Mouse (Mus musculus): ENCODE data around the gene Cd2.

The Cd2 gene

GRCm38 (mm10) chr3:101287911-101288311 is at the start of gene Cd2:
Cd2 (minus strand) TSS chr3:101287939.
- no peak for DNase-seq (ENCODE audit: extremely low read depth, low read depth)

GRCm38 (mm10) chr3:101328617-101329016 is 40.9 kb upstream of the Cd2 start:
- DNase-seq (ENCODE audit: extremely low read depth, low read depth), result no peak

DNA sequence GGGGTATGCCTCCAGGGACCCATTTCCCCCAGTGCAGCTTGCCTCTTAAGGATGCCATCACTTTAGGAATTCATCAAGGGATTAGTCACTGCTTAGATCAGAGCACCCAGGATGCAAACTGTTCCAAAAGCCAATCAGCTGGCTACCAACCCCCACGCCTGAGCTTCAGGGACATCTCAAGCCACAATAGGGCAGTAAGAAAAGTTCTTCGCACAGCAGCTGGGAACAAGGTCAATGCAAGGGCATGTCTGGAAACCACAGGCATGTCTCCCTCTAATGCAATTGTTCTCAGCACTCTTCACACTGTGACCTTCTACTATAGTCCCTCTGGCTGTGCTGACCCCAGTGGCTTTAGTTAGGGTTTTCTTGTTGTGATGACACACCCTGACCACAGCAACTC is 39.5 kb upstream of the Cd2 start:
- DNase-seq (ENCODE audit: extremely low read depth, low read depth), result no peak

- no peak for DNase-seq (ENCODE audit: extremely low read depth, low read depth)
These were observed 34.7 kb upstream of the Cd2 start for GRCm38 (mm10) chr3:101322437-101322836.

DNA sequence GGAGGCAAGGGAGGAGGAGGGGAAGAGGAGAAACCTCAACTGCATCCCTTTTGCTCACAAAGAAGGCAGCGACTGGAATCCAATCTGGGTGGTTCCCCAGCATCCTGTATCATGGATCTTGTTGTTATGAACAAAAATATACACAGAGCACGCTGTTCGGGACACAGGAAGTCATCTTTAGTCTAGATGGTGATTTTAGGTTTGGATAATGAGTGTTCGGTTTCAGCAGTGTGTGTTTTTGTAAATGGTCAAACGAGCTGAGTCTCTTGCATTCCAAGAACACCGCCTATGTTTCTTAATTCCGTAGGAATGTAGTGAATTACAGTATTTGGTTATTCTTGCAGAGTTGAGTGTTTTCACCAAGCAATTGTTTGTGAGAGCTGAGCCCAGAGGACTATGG is 33.1 kb upstream of the Cd2 start:
- DNase-seq (ENCODE audit: extremely low read depth, low read depth), result no peak

- no peak for DNase-seq (ENCODE audit: extremely low read depth, low read depth)
These were observed 30.9 kb upstream of the Cd2 start for GRCm38 (mm10) chr3:101318516-101319170.

- no peak for DNase-seq (ENCODE audit: extremely low read depth, low read depth)
These were observed 30.4 kb upstream of the Cd2 start for GRCm38 (mm10) chr3:101318115-101318514.

- DNase-seq (ENCODE audit: extremely low read depth, low read depth), result no peak
These were observed 27.2 kb upstream of the Cd2 start for GRCm38 (mm10) chr3:101314954-101315353.

GRCm38 (mm10) chr3:101313266-101314051 is 25.7 kb upstream of the Cd2 start:
- no peak for DNase-seq (ENCODE audit: extremely low read depth, low read depth)

- no peak for DNase-seq (ENCODE audit: extremely low read depth, low read depth)
These were observed 23.2 kb upstream of the Cd2 start for GRCm38 (mm10) chr3:101310977-101311376.

- DNase-seq (ENCODE audit: extremely low read depth, low read depth), result no peak
These were observed 21.9 kb upstream of the Cd2 start for GRCm38 (mm10) chr3:101309626-101310025.

- DNase-seq (ENCODE audit: extremely low read depth, low read depth), result no peak
These were observed 18.4 kb upstream of the Cd2 start for GRCm38 (mm10) chr3:101306090-101306489.

- DNase-seq (ENCODE audit: extremely low read depth, low read depth), result no peak
These were observed 17.3 kb upstream of the Cd2 start for GRCm38 (mm10) chr3:101305046-101305445.

DNA sequence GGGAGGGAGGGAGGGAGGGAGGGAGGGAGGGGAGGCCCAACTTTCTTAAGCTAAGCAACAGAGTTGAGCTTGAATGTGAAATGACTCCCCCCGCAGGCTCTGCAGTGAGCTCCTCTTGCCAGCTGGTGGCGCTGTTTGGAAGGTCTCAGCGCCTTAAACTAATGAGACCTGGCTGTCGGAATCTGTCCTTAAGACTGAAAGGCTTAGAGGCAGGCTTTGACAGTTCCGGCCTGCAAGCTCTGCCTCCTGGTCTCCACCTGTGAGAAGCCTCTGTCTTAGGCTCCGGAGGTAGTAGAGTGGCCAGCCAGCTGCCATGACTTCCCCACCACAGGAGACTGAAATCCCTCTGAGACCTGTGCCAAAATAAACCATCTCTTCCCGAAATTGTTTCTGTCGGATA is 16.4 kb upstream of the Cd2 start:
- no peak for DNase-seq (ENCODE audit: extremely low read depth, low read depth)

GRCm38 (mm10) chr3:101300271-101301071 is 12.7 kb upstream of the Cd2 start:
- DNase-seq (ENCODE audit: extremely low read depth, low read depth), result no peak

DNA sequence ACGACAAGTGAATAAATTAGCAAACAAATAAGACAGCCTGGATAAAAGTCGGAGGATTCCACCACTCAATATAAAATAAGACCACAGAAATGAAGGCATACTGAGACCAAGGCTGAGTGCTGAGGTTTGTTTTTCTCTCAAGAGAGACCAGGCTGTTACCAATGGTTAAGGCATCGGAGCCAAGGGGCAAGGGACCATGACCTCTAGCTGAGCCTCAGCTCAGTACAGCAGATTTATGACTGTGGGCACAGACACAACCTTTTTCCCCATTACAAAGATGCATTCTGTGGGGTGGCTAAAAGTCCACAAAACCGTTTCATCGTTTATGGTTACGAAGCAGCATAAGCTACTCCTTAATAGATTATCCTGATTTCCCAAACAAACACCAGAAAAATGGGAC is 11.9 kb upstream of the Cd2 start:
- DNase-seq (ENCODE audit: extremely low read depth, low read depth), result no peak

- DNase-seq (ENCODE audit: extremely low read depth, low read depth), result no peak
These were observed 9.5 kb upstream of the Cd2 start for GRCm38 (mm10) chr3:101297221-101297620.

DNA sequence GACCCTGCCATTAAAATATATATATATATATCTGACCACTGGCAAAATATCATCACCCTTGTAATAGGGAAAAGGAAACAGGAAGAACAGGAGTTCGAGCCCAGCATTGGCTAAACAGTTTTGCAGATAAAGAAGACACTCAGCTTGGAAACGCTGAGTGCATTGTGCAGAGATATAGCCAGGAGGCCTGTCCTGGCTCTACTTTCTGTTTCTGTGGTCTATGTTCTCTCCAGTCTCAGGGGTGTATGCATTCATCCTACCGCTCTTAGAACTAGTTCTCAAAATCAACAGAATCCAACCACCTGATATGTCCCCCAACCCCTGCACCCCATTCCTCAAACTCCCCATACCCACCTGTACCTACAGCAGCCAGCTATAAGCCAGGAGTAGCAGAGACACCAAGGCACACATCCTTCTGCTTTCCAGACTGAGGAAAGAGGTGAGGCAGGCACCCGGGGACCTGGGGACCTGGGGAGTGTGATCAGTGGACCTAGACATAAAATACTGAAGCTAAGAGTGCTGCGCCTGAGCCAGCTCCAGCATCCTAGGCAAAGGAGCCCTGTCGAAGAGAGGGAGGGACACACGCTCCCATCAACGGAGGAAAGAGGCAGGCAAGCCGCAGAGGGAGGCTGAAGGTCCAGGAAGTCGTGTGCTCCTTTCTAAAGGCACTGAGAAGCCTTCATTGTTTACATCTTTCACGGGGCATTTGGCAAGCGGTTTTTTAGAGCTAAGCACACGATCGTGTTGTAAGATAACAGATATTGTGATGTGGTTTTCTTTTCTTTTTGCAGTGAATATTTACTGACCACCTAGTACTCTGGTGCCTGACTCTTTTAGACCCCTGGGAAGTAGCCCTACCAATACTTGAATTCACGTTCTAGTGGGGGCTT is 8.4 kb upstream of the Cd2 start:
- DNase-seq (ENCODE audit: extremely low read depth, low read depth), result no peak

DNA sequence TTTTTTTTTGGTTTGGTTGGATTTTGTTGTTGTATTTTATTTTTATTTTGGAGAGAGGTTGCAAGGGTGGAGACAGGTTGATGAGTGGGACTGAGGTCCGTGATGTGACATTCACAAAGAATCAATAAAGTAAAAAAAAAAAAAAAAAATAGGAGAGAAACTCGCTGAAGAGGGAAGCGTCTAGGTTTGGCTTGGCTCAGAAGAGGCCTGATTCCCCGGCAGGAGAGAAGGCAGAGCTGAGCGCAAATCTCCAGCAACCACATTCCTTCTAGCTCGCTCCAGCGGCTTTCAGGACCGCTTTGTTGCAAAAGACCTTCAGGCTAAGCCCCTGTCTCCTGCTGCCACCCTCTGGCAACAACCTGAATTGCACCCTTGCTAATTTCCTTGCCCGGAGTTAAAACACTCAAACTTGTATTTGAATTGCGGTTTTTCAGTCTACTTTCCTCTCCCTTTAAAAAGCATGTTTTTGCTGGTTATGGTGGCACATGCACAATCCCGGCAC is 7.7 kb upstream of the Cd2 start:
- peak; percentile 38 for DNase-seq (ENCODE audit: extremely low read depth, low read depth)

DNA sequence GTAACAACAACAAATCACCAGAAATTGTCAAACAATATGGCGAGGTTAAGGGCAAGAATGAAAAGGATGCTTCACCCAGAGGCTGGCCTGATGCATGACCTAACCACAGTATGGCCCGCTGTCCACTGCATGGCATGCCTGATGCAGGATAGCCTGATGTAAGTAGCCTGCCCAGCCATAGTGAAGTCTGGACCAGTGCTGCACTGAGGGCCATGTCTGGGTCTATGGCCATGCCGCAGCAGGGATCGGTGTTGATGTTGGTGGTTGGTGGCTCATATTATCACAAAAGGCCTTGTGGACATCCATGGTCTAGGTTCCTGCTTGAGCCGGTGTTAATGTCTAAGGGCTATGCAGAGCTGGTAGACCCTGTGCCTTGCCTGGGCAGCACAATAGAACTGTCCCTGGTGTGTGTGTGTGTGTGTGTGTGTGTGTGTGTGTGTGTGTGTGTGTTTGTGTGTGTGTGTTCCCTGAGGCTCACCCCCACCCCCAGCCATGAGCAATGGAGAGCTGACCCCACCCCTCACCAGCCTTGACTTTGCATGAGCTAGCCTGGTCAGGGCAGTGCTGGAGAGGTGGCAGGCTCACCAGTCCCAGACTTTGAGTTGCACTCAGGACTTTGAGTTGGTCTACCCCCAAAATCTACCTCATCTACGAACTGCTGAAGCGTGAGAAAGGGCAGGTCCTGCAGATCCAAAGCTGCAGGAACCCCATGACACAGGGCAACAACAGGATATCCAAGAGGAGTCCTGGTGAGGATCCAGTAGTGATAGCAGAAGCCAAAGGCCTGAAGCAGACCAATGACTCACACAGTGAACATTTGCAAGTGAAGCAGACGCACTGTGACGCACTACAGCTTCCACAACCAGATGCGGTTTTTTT is 7.0 kb upstream of the Cd2 start:
- DNase-seq (ENCODE audit: extremely low read depth, low read depth), result no peak

Data from MEL-GATA-1-ER (cell line).